In the genomic region with DNA sequence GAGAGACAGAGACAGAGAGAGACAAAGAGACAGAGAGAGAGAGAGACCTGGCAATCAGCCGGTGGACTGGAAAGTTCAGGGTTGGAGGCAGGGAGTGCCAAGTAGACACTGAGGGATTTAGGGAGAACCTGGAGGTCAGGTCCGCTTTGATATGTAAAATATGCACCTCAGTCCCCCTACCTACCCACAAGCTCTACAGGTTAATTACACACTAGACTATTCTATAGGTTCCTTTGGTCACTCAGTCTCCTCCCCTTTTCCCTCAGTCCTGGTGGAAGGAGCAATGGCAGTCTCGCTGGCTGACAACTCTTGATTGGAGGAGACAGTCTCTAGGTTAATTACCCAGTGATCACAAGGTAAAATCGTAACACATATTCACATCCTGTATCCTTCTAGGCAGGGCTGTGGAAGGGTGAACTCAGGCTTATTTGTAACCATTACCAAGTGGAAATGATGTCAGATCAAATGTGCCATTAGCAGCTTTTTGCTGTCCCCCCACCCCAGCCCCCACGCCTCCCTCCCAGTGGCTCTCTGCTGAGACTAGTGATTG, we compare ENCODE assay signal across 13 mouse cellular contexts. TPM values are rescaled to one million over a fixed set of nuclear protein-coding genes. Genes with fewer than 3 reads are reported as not detected.
DNase-seq lines count a peak whose midpoint lies in the region; ATAC-seq lines count a peak whose summit lies in the region.
"Had no signal": no experiment of that assay in that cellular context is flagged by ENCODE, and none has a peak within 500 bp of the region (broad histone marks: within the 10 kb centered on the region; RNA-seq: fewer than 3 reads in every experiment).

No protein-coding gene starts in this region.

- H3K4me1 ChIP-seq in forebrain, embryonic 10.5 days = peaks cover 50% of the 10 kb centered on the region
- H3K4me1 ChIP-seq in forebrain, embryonic 16.5 days (replicated peaks; ENCODE audit: control insufficient read depth, insufficient read depth, low read length) = peaks cover 7% of the 10 kb centered on the region
- H3K4me1 ChIP-seq in neural tube, embryonic 11.5 days (ENCODE audit: control insufficient read depth, insufficient read depth, low read length) = 0 out of 2 replicates have a peak, but pooled peaks cover 6% of the 10 kb centered on the region
- peaks cover 14% of the 10 kb centered on the region; the same call in 1 of the 2 replicates for H3K4me1 ChIP-seq in midbrain, embryonic 11.5 days (ENCODE audit: control insufficient read depth, insufficient read depth, low read length)
- H3K4me1 ChIP-seq: liver, embryonic 12.5 days had no signal

- H3K9ac ChIP-seq in forebrain, embryonic 16.5 days (replicated peaks; ENCODE audit: low read depth, low read length) = no peak overlapping the region
- no peak overlapping the region; the same call in 1 of the 2 replicates for H3K9ac ChIP-seq in neural tube, embryonic 11.5 days (ENCODE audit: low read length)
- peak overlapping the region; percentile 44; the same call in 1 of the 2 replicates for H3K9ac ChIP-seq in midbrain, embryonic 11.5 days (ENCODE audit: low read length)
- H3K9ac ChIP-seq: liver, embryonic 12.5 days had no signal

- H3K27me3 ChIP-seq in forebrain, embryonic 10.5 days (ENCODE audit: poor library complexity, severe bottlenecking) = no peaks in the 10 kb centered on the region
- no peaks in the 10 kb centered on the region for H3K27me3 ChIP-seq in forebrain, embryonic 16.5 days (replicated peaks; ENCODE audit: control insufficient read depth, insufficient read depth, low read length)
- H3K27me3 ChIP-seq in neural tube, embryonic 11.5 days (ENCODE audit: control insufficient read depth, insufficient read depth, low read length) = no peaks in the 10 kb centered on the region
- no peaks in the 10 kb centered on the region; the same call in 1 of the 2 replicates for H3K27me3 ChIP-seq in midbrain, embryonic 11.5 days (ENCODE audit: control insufficient read depth, insufficient read depth, low read length)
- H3K27me3 ChIP-seq: liver, embryonic 12.5 days had no signal

- H3K4me3 ChIP-seq in forebrain, embryonic 10.5 days = peak overlapping the region; percentile 26; the same call in 1 of the 2 replicates
- no peak overlapping the region for H3K4me3 ChIP-seq in forebrain, embryonic 16.5 days (replicated peaks; ENCODE audit: low read length)
- no peak overlapping the region for H3K4me3 ChIP-seq in neural tube, embryonic 11.5 days (ENCODE audit: low read depth, low read length)
- no peak overlapping the region for H3K4me3 ChIP-seq in midbrain, embryonic 11.5 days (ENCODE audit: low read depth, low read length)
- H3K4me3 ChIP-seq: erythroblast, embryonic 14.5 days; liver, embryonic 12.5 days had no signal

- WGBS in forebrain, embryonic 10.5 days = 28% methylated on average over 5 of the region's 5 CpGs
- 33% methylated on average over 5 of the region's 5 CpGs for WGBS in forebrain, embryonic 16.5 days
- 36% methylated on average over 5 of the region's 5 CpGs for WGBS in neural tube, embryonic 11.5 days
- WGBS in midbrain, embryonic 11.5 days = 31% methylated on average over 5 of the region's 5 CpGs

- H3K9me3 ChIP-seq in forebrain, embryonic 10.5 days = peaks cover 14% of the 10 kb centered on the region; the same call in 1 of the 2 replicates
- peaks cover 4% of the 10 kb centered on the region; the same call in 1 of the 2 replicates for H3K9me3 ChIP-seq in forebrain, embryonic 16.5 days (ENCODE audit: control insufficient read depth, low read length)
- H3K9me3 ChIP-seq in neural tube, embryonic 11.5 days (ENCODE audit: control insufficient read depth, low read length) = no peaks in the 10 kb centered on the region
- H3K9me3 ChIP-seq in midbrain, embryonic 11.5 days (ENCODE audit: control insufficient read depth, low read length) = peaks cover 5% of the 10 kb centered on the region; the same call in 1 of the 2 replicates
- H3K9me3 ChIP-seq: G1E; liver, embryonic 12.5 days had no signal

- H3K27ac ChIP-seq in forebrain, embryonic 10.5 days = peak overlapping the region; percentile 91
- no peak overlapping the region for H3K27ac ChIP-seq in forebrain, embryonic 16.5 days (ENCODE audit: low read length)
- H3K27ac ChIP-seq in neural tube, embryonic 11.5 days (ENCODE audit: low read depth, low read length) = no peak overlapping the region
- H3K27ac ChIP-seq in midbrain, embryonic 11.5 days (ENCODE audit: low read depth, low read length) = peak overlapping the region; percentile 66
- H3K27ac ChIP-seq: liver, embryonic 12.5 days had no signal

- peak; percentile 17 for DNase-seq in forebrain, embryonic 10.5 days (ENCODE audit: extremely low spot score, low spot score)
- DNase-seq in neural tube, embryonic 11.5 days (ENCODE audit: low spot score) = no peak
- DNase-seq in neural tube, embryonic 10.5 days (ENCODE audit: extremely low spot score, low spot score) = no peak
- no peak for DNase-seq in midbrain, embryonic 11.5 days (ENCODE audit: low spot score, missing footprints)
- DNase-seq in urinary bladder, adult 18-20 months (ENCODE audit: low spot score in 2 of 2) = no peak
- no peak for DNase-seq in cerebellum, postnatal 4 days (ENCODE audit: low spot score in 2 of 2)
- DNase-seq in gastrocnemius, postnatal 25 days = no peak
- DNase-seq: layer of hippocampus, postnatal 36 days; thymus, postnatal 25 days had no signal

- ATAC-seq in forebrain, embryonic 16.5 days = no peak
- ATAC-seq in neural tube, embryonic 11.5 days (ENCODE audit: insufficient read depth, low FRiP score, low TSS enrichment) = peak; percentile 9; the same call in 1 of the 2 replicates
- peak; percentile 49 for ATAC-seq in midbrain, embryonic 11.5 days (ENCODE audit: low FRiP score)
- ATAC-seq: liver, embryonic 12.5 days had no signal

- no peaks in the 10 kb centered on the region for H3K36me3 ChIP-seq in forebrain, embryonic 10.5 days (replicated peaks)
- no peaks in the 10 kb centered on the region for H3K36me3 ChIP-seq in forebrain, embryonic 16.5 days (ENCODE audit: control insufficient read depth, insufficient read depth)
- no peaks in the 10 kb centered on the region for H3K36me3 ChIP-seq in neural tube, embryonic 11.5 days (ENCODE audit: control insufficient read depth, insufficient read depth, low read length)
- H3K36me3 ChIP-seq in midbrain, embryonic 11.5 days (ENCODE audit: control insufficient read depth, insufficient read depth, low read length) = no peaks in the 10 kb centered on the region
- H3K36me3 ChIP-seq: G1E; liver, embryonic 12.5 days had no signal

- H3K4me2 ChIP-seq in forebrain, embryonic 16.5 days (ENCODE audit: low read length) = no peak overlapping the region
- H3K4me2 ChIP-seq in neural tube, embryonic 11.5 days (ENCODE audit: low read depth) = no peak overlapping the region
- H3K4me2 ChIP-seq in midbrain, embryonic 11.5 days = no peak overlapping the region
- H3K4me2 ChIP-seq: liver, embryonic 12.5 days had no signal

RNA-seq across cellular contexts. Expression of a gene that starts 11.1 kb away (rescaled TPM):
- polyA plus RNA-seq in forebrain, embryonic 10.5 days (2016; fragmentation: Nextera tagmentation; extraction: Ambion mirVana) = 742 and 777 TPM in 2 replicates
- polyA plus RNA-seq in forebrain, embryonic 16.5 days (2015; fragmentation: Nextera tagmentation; extraction: Ambion mirVana) = 279 and 331 TPM in 2 replicates
- 403 and 422 TPM in 2 replicates for polyA plus RNA-seq in neural tube, embryonic 11.5 days (2014; fragmentation: Nextera tagmentation; extraction: Ambion mirVana)
- polyA plus RNA-seq in midbrain, embryonic 11.5 days (2014; fragmentation: Nextera tagmentation; extraction: Ambion mirVana) = 468 and 548 TPM in 2 replicates
- total RNA-seq in gastrocnemius, postnatal 25 days (2021) = 1 to 10 TPM in 1 of 2 experiments, under 1 TPM in 1; 0.38 to 2.8 TPM
- polyA plus RNA-seq: G1E had no signal

Comparison
In these comparisons a context has a peak if more than half of its experiments do, and no peak if none do; other contexts are left out.
1. H3K27ac ChIP-seq: peak in forebrain, embryonic 10.5 days (single experiment) and midbrain, embryonic 11.5 days (single experiment); none in forebrain, embryonic 16.5 days (single experiment) and neural tube, embryonic 11.5 days (single experiment).